Mouse (Mus musculus) cortical plate, adult 2 months (tissue): Measurements from ENCODE around the gene Atp2c1. TPM values are rescaled to one million over a fixed set of nuclear protein-coding genes. Genes with fewer than 3 reads are reported as not detected.

ENCODE experiments used
- H3K27ac ChIP-seq: fragments of 200-500 bp; 2 replicates; pipeline ENCODE4 v1.5.1; 2012; ENCODE audit warnings: low read length, control low read depth, inconsistent platforms; ENCODE audit not compliant: insufficient read depth
- H3K4me1 ChIP-seq: fragments of 200-500 bp; 2 replicates; pipeline ENCODE4 v1.6.1; 2011; ENCODE audit warnings: low read length; ENCODE audit not compliant: control insufficient read depth, insufficient read depth
- H3K4me3 ChIP-seq: fragments of 200-500 bp; 2 replicates; pipeline ENCODE4 v1.5.1; 2011; ENCODE audit warnings: mild to moderate bottlenecking, low read length, control low read depth; ENCODE audit not compliant: insufficient read depth
- CTCF ChIP-seq: fragments of 200-500 bp; IDR thresholded peaks from 2 replicates; pipeline ENCODE4 v1.5.1; 2011; ENCODE audit warnings: mild to moderate bottlenecking, control low read depth, low read length; ENCODE audit not compliant: insufficient read depth; ENCODE audit errors: extremely low read depth
- POLR2A ChIP-seq: fragments of 200-500 bp; IDR thresholded peaks from 2 replicates; pipeline ENCODE4 v1.6.1; 2011; ENCODE audit warnings: mild to moderate bottlenecking, low read length, control low read depth; ENCODE audit not compliant: insufficient read depth; ENCODE audit errors: extremely low read depth
- polyA plus RNA-seq: library from polyadenylated mRNA; depleted of rRNA; stranded (reverse); fragments of >200 nt; gene quantifications from 2 replicates; pipeline ENCODE4 v1.2.3, GENCODE M21; 2012

Gene Atp2c1
- polyA plus RNA-seq, 1 experiment: 131 TPM

DNA sequence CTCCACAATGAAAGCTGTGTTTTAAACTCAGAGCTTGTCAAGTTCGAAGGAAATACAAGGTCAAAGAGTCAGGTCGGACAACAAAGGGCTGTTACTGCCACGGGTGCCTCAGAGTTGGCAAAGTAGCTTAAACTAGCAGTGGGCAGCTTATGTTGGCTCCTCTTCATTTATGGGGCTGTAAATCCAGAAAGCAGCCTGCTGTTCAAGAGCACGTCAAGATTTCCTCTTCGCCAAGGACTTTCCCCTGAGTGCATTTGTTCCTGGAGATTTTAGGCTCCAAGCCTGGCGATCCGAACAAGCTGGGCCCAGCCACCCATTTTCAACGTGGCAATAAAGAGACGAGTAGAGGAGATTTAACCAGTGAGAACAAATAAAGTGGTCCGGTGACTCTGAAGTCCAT, 9.8 kb upstream of the Atp2c1 start:
- TF ChIP-seq POLR2A (no peak), CTCF (no peak)
- no peak overlapping the region for H3K27ac ChIP-seq
- no peak overlapping the region for H3K4me3 ChIP-seq
- no peaks in the 10 kb centered on the region for H3K4me1 ChIP-seq

DNA sequence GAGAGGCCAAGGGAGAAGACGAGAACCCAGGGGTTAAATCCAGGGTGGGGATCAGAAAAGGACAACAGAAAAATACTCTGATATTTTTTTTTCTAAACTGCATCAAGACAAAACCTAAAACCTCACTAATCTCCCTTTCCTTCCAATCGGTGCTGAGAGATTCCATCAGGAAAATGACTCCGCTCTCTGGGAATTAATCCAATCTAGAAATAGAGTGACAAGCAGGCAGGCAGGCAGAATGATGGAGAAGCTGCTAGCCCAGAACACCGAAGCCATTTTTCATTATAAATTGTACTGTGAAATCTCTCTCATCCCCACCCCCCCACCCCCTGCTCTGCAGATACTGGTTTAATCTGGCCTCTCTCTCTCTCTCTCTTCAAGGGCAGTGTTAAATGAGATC, 1.8 kb downstream of the Atp2c1 start:
- H3K4me3 ChIP-seq: no peak overlapping the region
- no peaks in the 10 kb centered on the region for H3K4me1 ChIP-seq
- no peak for TF ChIP-seq POLR2A
- TF ChIP-seq CTCF: no peak
- H3K27ac ChIP-seq: no peak overlapping the region

DNA sequence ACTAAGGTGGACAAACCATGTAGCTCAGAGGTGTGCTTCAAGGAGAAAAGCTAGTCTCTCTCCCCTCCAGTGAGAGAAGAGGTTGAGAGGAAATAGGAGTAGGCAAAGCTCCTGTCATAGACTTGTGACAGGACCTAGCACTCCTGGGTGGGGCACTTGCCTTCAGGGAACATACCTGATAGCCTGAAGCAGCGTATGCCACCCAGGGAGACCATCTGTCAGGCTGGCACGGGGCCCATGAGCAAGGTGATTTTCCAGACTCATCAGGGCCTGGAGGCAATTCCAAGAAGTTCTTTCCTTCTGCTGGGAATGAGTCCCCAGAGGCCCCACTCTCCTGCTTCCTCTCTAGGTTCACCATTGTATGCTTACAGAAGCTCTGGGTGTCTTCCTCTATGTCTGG, 4.1 kb downstream of the Atp2c1 start:
- Histone ChIP-seq H3K27ac (no peak overlapping the region), H3K4me3 (no peak overlapping the region), H3K4me1 (no peaks in the 10 kb centered on the region; the same call in 1 of the 2 replicates)
- no peak for TF ChIP-seq POLR2A
- TF ChIP-seq CTCF: no peak

DNA sequence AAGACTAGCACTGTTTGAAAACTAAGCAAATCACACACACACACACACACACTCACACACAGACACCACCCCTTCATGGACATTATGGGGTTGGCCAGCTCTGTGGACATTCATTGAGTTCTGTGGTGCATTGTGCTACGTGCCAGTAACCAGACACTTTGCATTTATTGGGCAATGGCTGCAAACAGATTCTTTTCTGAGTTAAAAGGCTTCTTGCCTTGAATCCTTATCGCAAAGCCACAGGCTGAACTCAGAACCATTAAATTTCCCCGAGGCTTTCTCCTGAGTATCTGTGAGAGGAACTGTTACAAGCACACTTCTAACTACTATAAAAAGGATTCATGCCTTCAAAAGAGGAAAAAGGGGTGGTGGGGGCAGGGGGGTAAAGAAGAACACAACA, 5.1 kb downstream of the Atp2c1 start:
- TF ChIP-seq POLR2A (no peak), CTCF (no peak)
- H3K27ac ChIP-seq: no peak overlapping the region
- no peaks in the 10 kb centered on the region; the same call in 1 of the 2 replicates for H3K4me1 ChIP-seq
- no peak overlapping the region for H3K4me3 ChIP-seq

DNA sequence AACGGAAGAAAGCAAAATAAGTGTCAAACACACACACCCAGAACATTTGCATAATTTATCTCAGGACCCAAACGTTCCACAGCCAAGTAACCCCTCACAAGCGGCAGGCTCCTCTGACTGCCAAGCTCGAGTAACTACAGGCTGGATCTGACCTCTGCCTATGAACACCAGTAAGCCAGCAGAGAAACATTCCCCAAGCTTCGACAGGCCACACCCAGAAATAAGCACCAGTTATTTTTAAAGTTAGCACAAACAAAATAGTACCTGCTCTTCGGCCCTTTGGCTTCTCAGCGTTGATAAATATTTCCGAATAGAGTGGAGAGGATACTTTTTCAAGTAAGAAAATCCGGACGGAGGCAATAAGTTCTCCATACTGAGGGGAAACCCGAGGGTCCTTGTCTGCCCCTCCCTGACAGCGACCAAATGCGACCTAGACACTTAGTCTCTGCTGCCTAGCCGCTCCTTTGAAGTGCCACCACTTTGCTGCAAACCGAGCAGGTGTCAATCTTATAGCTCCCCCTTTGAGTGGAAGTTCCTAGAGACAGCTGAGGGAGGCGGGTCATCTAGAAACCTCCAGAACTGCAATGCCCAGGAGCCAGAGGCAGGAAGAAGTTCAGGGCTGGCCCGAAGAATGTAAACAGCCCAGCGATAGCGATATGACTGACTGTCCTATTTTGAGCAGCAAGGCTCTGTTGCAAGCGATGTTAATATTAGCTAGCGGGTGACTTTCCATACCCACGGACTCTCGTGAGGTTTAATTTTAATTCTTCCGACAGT, 6.2 kb downstream of the Atp2c1 start:
- H3K27ac ChIP-seq: no peak overlapping the region

DNA sequence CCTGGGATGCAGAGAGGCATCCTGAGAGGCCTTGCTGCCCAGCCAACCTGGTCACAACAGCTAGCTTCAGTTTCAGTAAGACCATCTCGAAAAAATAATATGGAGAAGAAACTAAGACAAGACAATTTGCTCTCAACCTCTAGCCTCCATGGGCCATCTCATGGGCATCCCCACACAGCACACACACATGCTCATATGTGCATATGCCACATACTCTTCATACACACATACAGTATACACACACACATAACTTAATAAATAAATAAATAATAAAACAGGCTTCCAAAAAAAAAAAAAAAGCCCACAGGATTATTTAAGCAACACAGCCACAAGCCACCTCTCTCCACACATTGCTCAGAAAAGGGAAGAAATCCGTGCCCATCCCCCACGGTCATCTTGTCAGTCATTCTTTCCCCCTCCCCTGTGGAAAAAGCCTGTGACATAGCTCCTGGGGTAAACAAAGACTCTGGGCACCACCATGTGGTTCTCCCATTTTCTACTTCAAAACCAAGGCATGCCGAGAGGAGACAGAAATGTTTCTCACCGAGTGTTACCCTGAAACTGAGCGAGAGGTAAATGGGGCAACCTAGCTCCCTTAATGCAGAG, 7.7 kb downstream of the Atp2c1 start:
- Histone ChIP-seq H3K4me1 (no peaks in the 10 kb centered on the region; the same call in 1 of the 2 replicates), H3K4me3 (no peak overlapping the region; the same call in none of the 2 replicates), H3K27ac (no peak overlapping the region)
- no peak for TF ChIP-seq CTCF
- TF ChIP-seq POLR2A: no peak

More for the DNA sequence above, 6.2 kb downstream of the Atp2c1 start:
- TF ChIP-seq CTCF: no peak
- no peak for TF ChIP-seq POLR2A
- peak overlapping the region; percentile 15; the same call in 1 of the 2 replicates for H3K4me3 ChIP-seq
- H3K4me1 ChIP-seq: no peaks in the 10 kb centered on the region; the same call in 1 of the 2 replicates

DNA sequence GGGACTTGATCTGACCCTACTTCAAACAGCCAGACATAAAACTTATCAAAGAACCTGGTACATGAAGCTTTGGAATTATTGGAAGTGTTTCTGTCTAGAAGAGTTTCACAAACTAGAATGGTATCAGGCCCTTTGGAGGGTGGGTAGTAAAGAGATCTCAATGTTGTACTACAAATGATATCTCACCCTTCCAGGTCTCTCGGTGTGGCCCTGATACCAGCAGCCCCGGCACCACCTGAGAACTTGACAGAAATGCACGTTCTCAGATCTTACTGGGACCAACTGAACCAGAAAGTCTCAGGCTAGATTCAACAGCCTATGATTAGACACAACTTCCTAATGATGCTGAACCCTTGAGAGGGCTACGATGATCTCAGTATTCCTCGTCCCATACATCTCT, 23.4 kb downstream of the Atp2c1 start:
- Histone ChIP-seq H3K4me3 (no peak overlapping the region), H3K27ac (no peak overlapping the region), H3K4me1 (no peaks in the 10 kb centered on the region)
- TF ChIP-seq POLR2A (no peak), CTCF (no peak)

DNA sequence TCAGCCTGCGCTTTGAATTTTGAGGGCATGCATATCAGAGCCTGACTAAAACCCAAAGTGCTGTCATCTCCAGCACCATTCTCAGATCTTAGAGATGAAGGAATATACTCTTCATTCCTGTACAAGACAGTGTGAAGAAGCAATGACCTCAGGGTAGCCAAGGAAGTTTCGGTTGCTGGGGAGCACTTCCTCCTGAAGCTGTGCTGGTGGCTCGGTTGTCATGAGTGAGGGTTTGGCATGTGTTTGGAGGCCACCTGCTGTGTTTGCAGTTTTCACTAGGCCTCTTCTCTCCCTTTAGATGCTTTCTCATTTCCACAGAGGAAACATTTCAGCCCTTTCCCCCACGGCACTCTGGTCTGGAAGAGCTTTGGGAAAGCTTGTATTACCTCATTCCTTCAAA, 24.7 kb downstream of the Atp2c1 start:
- Histone ChIP-seq H3K4me1 (no peaks in the 10 kb centered on the region), H3K27ac (no peak overlapping the region), H3K4me3 (no peak overlapping the region)
- no peak for TF ChIP-seq POLR2A
- no peak for TF ChIP-seq CTCF

DNA sequence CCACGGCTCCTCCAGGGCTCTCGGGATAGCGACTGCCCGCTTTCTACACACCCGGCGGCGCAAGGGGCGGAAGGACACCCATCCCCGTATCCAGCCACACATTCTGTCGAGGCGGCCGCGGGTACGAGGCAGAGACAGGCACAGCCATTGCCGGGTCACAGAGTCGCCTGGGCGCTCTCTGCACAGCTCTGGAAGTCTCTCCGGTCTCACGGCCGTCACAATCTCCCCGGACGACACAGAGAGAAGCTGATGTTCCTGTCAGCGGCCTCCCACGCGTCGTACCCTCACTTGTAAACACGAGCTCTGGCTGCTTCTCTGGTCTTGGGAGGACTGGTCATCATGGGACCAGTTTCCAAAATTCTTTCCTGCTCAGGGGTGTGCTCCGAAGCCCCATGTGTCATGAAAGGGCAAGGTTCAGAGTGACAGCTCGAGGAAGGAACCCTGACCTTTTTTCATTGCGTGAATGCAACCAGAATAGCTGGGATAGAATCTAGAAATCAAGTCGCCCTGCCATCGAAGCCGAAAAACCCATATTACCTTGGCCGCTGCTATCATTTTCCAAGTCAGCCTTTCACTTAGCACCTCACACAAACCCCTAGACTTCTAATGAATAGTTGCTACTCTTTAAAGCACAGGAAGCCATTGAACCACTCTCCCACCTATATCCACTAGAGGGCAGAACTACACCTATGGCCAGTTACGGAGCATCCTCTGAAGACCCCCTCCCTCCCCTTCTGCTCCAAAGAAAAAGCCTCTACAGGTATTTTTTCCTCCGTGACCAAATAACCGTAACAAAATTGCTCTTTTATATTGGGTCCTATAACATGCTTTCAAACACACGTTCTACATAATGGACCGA, 31.6 kb downstream of the Atp2c1 start:
- Histone ChIP-seq H3K4me1 (peaks cover 3% of the 10 kb centered on the region; the same call in 1 of the 2 replicates), H3K27ac (peak overlapping the region; percentile 99), H3K4me3 (peak overlapping the region; percentile 86)
- TF ChIP-seq POLR2A (no peak), CTCF (peak; percentile 64)

DNA sequence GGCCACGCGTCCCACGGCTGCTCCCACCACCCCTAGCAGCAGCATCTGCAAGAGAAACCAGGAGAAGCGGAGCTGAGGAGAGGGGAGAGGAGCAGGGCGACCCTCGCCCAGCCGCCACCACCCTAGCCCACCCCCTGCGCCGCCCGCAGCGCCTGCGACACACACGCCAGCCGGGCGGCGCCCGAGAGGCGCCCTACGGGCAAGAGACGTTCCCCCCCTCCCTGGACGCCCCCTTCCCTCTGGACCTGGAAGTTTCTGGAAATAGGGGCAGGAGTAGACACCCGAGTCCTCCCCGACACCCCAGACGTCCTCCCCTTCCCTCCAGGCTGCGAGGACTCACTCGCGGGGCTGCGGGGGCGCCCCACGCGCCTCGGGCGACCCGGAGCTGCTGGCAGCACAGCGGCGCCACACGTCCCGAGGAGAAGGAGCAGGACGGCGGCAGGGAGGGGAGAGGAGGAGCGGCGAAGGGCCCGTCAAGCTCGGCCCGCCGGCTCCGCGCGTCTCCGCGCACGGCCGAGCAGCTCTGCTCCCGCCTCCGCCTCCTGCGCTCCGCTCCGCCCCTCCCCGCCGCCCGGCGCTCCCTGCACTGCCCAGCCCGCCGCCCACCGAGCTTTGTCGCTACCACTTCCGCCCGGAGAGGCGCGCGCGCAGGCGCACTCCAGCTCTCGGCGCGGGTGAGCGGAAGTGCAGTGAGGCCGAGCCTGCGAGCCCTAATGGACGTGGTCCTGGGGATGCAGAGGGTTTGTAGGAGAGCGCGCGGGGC, 32.4 kb downstream of the Atp2c1 start:
- peak overlapping the region; percentile 99 for H3K27ac ChIP-seq
- H3K4me1 ChIP-seq: peaks cover 3% of the 10 kb centered on the region
- peak overlapping the region; percentile 86 for H3K4me3 ChIP-seq
- TF ChIP-seq CTCF: no peak
- peak; percentile 89 for TF ChIP-seq POLR2A
